Mouse (Mus musculus) gastrocnemius, postnatal 14 days (tissue): Measurements from ENCODE around the gene Macrod2. TPM values are rescaled to one million over a fixed set of nuclear protein-coding genes. Genes with fewer than 3 reads are reported as not detected.

Source experiments
- DNase-seq: peaks from one replicate; pipeline ENCODE4 v3.0.0; 2021; ENCODE audit warnings: mixed read lengths
- intact Hi-C: fragments of 180-260 bp; cut with DNase I; formaldehyde crosslinking; loops from one replicate; pipeline ENCODE4 v1.15.1; 2025; ENCODE audit warnings: low total_unique reads
- total RNA-seq, 2 experiments: library from RNA; stranded (reverse); gene quantifications; 2 replicates each; pipeline ENCODE4 v1.2.3; 2021

The Macrod2 gene
- total RNA-seq, 2 experiments from 2014 or later, result 12.2 to 15.3 TPM

- intact Hi-C loops, result no loop called here
Observed at GRCm38 (mm10) chr2:141697541-141697940, 1302.4 kb downstream of the Macrod2 start.

GRCm38 (mm10) chr2:141698320-141698719 is 1303.2 kb downstream of the Macrod2 start:
- intact Hi-C loops, result no loop called here
- DNase-seq, result no peak

More at GRCm38 (mm10) chr2:141697541-141697940, 1302.4 kb downstream of the Macrod2 start:
- DNase-seq, result no peak

GRCm38 (mm10) chr2:141700759-141701452 is 1305.8 kb downstream of the Macrod2 start:
- intact Hi-C loops, result no loop called here
- no peak for DNase-seq

GRCm38 (mm10) chr2:141711785-141712184 is 1316.7 kb downstream of the Macrod2 start:
- DNase-seq, result no peak
- intact Hi-C loops, result no loop called here

GRCm38 (mm10) chr2:141712265-141712664 is 1317.2 kb downstream of the Macrod2 start:
- intact Hi-C loops, result no loop called here
- DNase-seq, result no peak

GRCm38 (mm10) chr2:141715061-141715460 is 1320.0 kb downstream of the Macrod2 start:
- intact Hi-C loops, result no loop called here
- no peak for DNase-seq

GRCm38 (mm10) chr2:141722531-141722930 is 1327.4 kb downstream of the Macrod2 start:
- DNase-seq, result no peak
- intact Hi-C loops, result no loop called here

- DNase-seq, result no peak
- intact Hi-C loops, result no loop called here
Observed at GRCm38 (mm10) chr2:141728998-141729397, 1333.9 kb downstream of the Macrod2 start.

GRCm38 (mm10) chr2:141736685-141737456 is 1341.8 kb downstream of the Macrod2 start:
- intact Hi-C loops, result no loop called here

GRCm38 (mm10) chr2:141738702-141739101 is 1343.6 kb downstream of the Macrod2 start:
- intact Hi-C loops, result no loop called here
- DNase-seq, result no peak

More at GRCm38 (mm10) chr2:141736685-141737456, 1341.8 kb downstream of the Macrod2 start:
- DNase-seq, result no peak

GRCm38 (mm10) chr2:141740318-141740717 is 1345.2 kb downstream of the Macrod2 start:
- no peak for DNase-seq
- intact Hi-C loops, result no loop called here

- no peak for DNase-seq
- intact Hi-C loops, result no loop called here
Observed at GRCm38 (mm10) chr2:141800236-141800635, 1405.1 kb downstream of the Macrod2 start.

GRCm38 (mm10) chr2:141800909-141801308 is 1405.8 kb downstream of the Macrod2 start:
- DNase-seq, result no peak
- intact Hi-C loops, result no loop called here

GRCm38 (mm10) chr2:141816266-141816665 is 1421.2 kb downstream of the Macrod2 start:
- no peak for DNase-seq
- intact Hi-C loops, result no loop called here

- intact Hi-C loops, result no loop called here
- no peak for DNase-seq
Observed at GRCm38 (mm10) chr2:141817546-141818180, 1422.6 kb downstream of the Macrod2 start.

- intact Hi-C loops, result no loop called here
- no peak for DNase-seq
Observed at GRCm38 (mm10) chr2:141820795-141821194, 1425.7 kb downstream of the Macrod2 start.

- intact Hi-C loops, result no loop called here
- DNase-seq, result no peak
Observed at GRCm38 (mm10) chr2:141825606-141826495, 1430.7 kb downstream of the Macrod2 start.

GRCm38 (mm10) chr2:141830496-141830895 is 1435.4 kb downstream of the Macrod2 start:
- no peak for DNase-seq
- intact Hi-C loops, result no loop called here

- intact Hi-C loops, result no loop called here
Observed at GRCm38 (mm10) chr2:141831515-141831914, 1436.4 kb downstream of the Macrod2 start.

More at GRCm38 (mm10) chr2:141831515-141831914, 1436.4 kb downstream of the Macrod2 start:
- no peak for DNase-seq
